Mouse (Mus musculus): ENCODE data around the gene Psmb4. TPM values are rescaled to one million over a fixed set of nuclear protein-coding genes. Genes with fewer than 3 reads are reported as not detected.
"Not testable (repeated sequence)": the region's sequence is repeated elsewhere in the genome, so short reads cannot be mapped to it uniquely, and the experiment has no call there.

Psmb4 gene
- polyA plus RNA-seq, 1 experiment from 2014 or later, result 355 TPM

GRCm38 (mm10) chr3:94915903-94916741, 29.4 kb upstream of the Psmb4 start:
- no peaks in the 10 kb centered on the region for H3K9me3 ChIP-seq (ENCODE audit: control insufficient read depth, low read length)
- H3K4me1 ChIP-seq (ENCODE audit: control insufficient read depth, insufficient read depth, low read length), result no peaks in the 10 kb centered on the region
- H3K27ac ChIP-seq (ENCODE audit: low read depth, low read length), result no peak overlapping the region
- no peak overlapping the region for H3K9ac ChIP-seq (ENCODE audit: low read depth, low read length)
- no peak overlapping the region for H3K4me2 ChIP-seq (replicated peaks; ENCODE audit: low read depth, low read length)
- no peaks in the 10 kb centered on the region for H3K36me3 ChIP-seq (ENCODE audit: control insufficient read depth, insufficient read depth, low read length)
- no peak overlapping the region for H3K4me3 ChIP-seq (ENCODE audit: low read length)
- WGBS, result 81% methylated on average over 7 of the region's 7 CpGs
- no peak for ATAC-seq (ENCODE audit: low FRiP score, low TSS enrichment)
- no peaks in the 10 kb centered on the region for H3K27me3 ChIP-seq (ENCODE audit: control insufficient read depth, insufficient read depth, low read length)

DNA sequence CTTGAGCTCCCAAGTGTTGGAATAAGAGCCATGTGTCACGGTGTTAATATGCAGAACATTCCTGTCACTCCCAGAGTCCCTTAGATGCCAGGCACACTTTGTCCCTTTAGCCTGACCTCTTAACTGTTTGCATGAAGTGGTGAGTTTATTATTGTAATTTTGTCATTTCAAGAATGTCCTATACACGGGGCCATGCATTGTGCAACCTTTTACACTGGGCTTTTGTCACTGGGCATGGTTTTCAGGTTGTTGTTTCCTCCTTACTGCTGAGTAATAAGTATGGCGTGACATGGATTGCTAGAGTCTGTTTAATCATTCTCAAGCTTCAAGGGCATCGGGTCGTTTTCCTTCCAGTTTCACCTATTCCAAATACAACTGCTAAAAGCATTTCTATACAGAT, 27.0 kb upstream of the Psmb4 start:
- H3K9ac ChIP-seq (ENCODE audit: low read depth, low read length), result no peak overlapping the region
- no peak overlapping the region for H3K4me3 ChIP-seq (ENCODE audit: low read length)
- H3K36me3 ChIP-seq (ENCODE audit: control insufficient read depth, insufficient read depth, low read length), result no peaks in the 10 kb centered on the region
- no peak overlapping the region for H3K27ac ChIP-seq (ENCODE audit: low read depth, low read length)
- no peak for ATAC-seq (ENCODE audit: low FRiP score, low TSS enrichment)
- H3K4me2 ChIP-seq (replicated peaks; ENCODE audit: low read depth, low read length), result no peak overlapping the region
- H3K27me3 ChIP-seq (ENCODE audit: control insufficient read depth, insufficient read depth, low read length), result no peaks in the 10 kb centered on the region
- H3K4me1 ChIP-seq (ENCODE audit: control insufficient read depth, insufficient read depth, low read length), result no peaks in the 10 kb centered on the region
- WGBS, result 63% methylated on average over 5 of the region's 5 CpGs
- H3K9me3 ChIP-seq (ENCODE audit: control insufficient read depth, low read length), result no peaks in the 10 kb centered on the region

DNA sequence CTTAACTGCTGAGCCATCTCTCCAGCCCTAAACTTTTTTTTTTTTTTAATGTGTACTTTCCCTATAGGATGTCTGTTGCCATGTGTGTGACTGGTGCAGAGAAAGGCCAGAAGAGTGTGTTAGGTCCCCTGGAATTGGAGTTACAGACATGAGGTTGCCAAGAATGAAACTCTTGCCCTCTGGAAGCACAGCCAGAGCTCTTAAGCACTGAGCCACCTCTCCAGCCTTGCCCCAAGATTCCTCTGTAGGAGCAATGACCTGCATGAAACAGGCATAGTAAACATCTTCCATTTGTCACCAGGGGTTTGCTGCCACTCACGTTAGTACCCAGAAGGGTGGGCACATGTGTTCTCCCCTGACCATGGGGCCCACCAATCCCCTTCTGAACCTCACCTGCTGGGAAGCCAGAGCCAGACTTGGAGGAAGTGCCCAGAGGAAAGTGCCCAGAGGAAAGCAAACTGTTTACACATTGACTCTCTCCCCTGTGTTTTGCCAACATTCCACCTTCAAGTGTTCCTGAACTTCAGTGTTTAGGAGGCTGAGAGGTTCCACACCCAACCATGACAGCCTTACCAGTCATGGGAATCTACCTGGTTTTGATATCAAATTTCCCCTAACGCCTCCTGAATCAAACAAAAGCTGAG, 24.4 kb upstream of the Psmb4 start:
- no peaks in the 10 kb centered on the region for H3K36me3 ChIP-seq (ENCODE audit: control insufficient read depth, insufficient read depth, low read length)
- no peak overlapping the region for H3K4me3 ChIP-seq (ENCODE audit: low read length)
- no peaks in the 10 kb centered on the region for H3K4me1 ChIP-seq (ENCODE audit: control insufficient read depth, insufficient read depth, low read length)
- no peak overlapping the region for H3K4me2 ChIP-seq (replicated peaks; ENCODE audit: low read depth, low read length)
- ATAC-seq (ENCODE audit: low FRiP score, low TSS enrichment), result no peak
- no peak overlapping the region for H3K27ac ChIP-seq (ENCODE audit: low read depth, low read length)
- H3K9ac ChIP-seq (ENCODE audit: low read depth, low read length), result no peak overlapping the region
- H3K9me3 ChIP-seq (ENCODE audit: control insufficient read depth, low read length), result no peaks in the 10 kb centered on the region
- no peaks in the 10 kb centered on the region for H3K27me3 ChIP-seq (ENCODE audit: control insufficient read depth, insufficient read depth, low read length)
- WGBS, result 72% methylated on average over 2 of the region's 2 CpGs

DNA sequence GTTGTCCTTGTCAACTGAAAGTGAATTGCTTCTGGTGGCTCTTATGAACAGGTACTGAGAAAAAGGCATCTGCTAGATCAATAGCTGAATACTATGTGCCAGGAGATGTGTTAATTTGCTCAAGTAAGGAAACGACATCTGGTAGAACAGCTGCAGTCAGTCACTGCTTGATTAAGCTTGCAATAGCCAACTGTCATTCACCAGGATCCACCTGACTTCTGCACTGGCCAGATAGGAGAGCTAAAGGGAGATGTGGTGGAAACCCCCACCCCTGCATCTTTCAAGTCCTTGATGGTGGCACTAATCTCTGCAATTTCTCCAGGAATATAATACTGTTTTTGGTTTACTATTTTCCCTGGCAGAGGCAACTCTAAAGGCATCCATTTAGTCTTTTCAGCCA, 19.7 kb upstream of the Psmb4 start:
- H3K27me3 ChIP-seq (ENCODE audit: control insufficient read depth, insufficient read depth, low read length), result no peaks in the 10 kb centered on the region
- no peak overlapping the region for H3K9ac ChIP-seq (ENCODE audit: low read depth, low read length)
- H3K27ac ChIP-seq (ENCODE audit: low read depth, low read length), result no peak overlapping the region
- no peaks in the 10 kb centered on the region for H3K36me3 ChIP-seq (ENCODE audit: control insufficient read depth, insufficient read depth, low read length)
- no peak overlapping the region for H3K4me2 ChIP-seq (replicated peaks; ENCODE audit: low read depth, low read length)
- H3K9me3 ChIP-seq (ENCODE audit: control insufficient read depth, low read length), result no peaks in the 10 kb centered on the region
- H3K4me1 ChIP-seq (ENCODE audit: control insufficient read depth, insufficient read depth, low read length), result no peaks in the 10 kb centered on the region
- no peak for ATAC-seq (ENCODE audit: low FRiP score, low TSS enrichment)
- H3K4me3 ChIP-seq (ENCODE audit: low read length), result no peak overlapping the region
- WGBS, result 59% methylated on average over 1 of the region's 1 CpGs

DNA sequence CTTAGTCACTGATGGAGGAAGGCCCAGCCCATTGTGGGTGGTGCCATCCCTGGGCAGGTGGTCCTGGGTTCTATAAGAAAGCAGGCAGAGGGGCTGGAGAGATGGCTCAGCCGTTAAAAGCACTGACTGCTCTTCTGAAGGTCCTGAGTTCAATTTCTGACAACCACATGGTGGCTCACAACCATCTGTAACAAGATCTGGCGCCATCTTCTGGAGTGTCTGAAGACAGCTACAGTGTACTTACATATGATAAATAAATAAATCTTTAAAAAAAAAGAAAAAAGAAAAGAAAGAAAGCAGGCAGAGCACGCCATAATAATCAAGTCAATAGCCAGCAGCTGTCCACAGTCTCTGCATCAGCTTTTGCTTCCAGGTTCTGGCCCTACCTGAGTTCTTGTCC, 18.0 kb upstream of the Psmb4 start:
- not testable (repeated sequence) for ATAC-seq (ENCODE audit: low FRiP score, low TSS enrichment); H3K4me2 ChIP-seq (replicated peaks; ENCODE audit: low read depth, low read length); H3K36me3 ChIP-seq (ENCODE audit: control insufficient read depth, insufficient read depth, low read length); H3K9me3 ChIP-seq (ENCODE audit: control insufficient read depth, low read length); H3K27ac ChIP-seq (ENCODE audit: low read depth, low read length); H3K4me3 ChIP-seq (ENCODE audit: low read length); H3K4me1 ChIP-seq (ENCODE audit: control insufficient read depth, insufficient read depth, low read length); H3K27me3 ChIP-seq (ENCODE audit: control insufficient read depth, insufficient read depth, low read length); H3K9ac ChIP-seq (ENCODE audit: low read depth, low read length)
- 69% methylated on average over 3 of the region's 3 CpGs for WGBS

GRCm38 (mm10) chr3:94902747-94903146, 16.0 kb upstream of the Psmb4 start:
- no peak overlapping the region for H3K9ac ChIP-seq (ENCODE audit: low read depth, low read length)
- 19% methylated on average over 7 of the region's 7 CpGs for WGBS
- H3K27me3 ChIP-seq (ENCODE audit: control insufficient read depth, insufficient read depth, low read length), result no peaks in the 10 kb centered on the region
- H3K36me3 ChIP-seq (ENCODE audit: control insufficient read depth, insufficient read depth, low read length), result no peaks in the 10 kb centered on the region
- H3K27ac ChIP-seq (ENCODE audit: low read depth, low read length), result no peak overlapping the region
- no peaks in the 10 kb centered on the region for H3K4me1 ChIP-seq (ENCODE audit: control insufficient read depth, insufficient read depth, low read length)
- no peak for ATAC-seq (ENCODE audit: low FRiP score, low TSS enrichment)
- H3K4me3 ChIP-seq (ENCODE audit: low read length), result no peak overlapping the region
- H3K9me3 ChIP-seq (ENCODE audit: control insufficient read depth, low read length), result no peaks in the 10 kb centered on the region
- H3K4me2 ChIP-seq (replicated peaks; ENCODE audit: low read depth, low read length), result no peak overlapping the region

DNA sequence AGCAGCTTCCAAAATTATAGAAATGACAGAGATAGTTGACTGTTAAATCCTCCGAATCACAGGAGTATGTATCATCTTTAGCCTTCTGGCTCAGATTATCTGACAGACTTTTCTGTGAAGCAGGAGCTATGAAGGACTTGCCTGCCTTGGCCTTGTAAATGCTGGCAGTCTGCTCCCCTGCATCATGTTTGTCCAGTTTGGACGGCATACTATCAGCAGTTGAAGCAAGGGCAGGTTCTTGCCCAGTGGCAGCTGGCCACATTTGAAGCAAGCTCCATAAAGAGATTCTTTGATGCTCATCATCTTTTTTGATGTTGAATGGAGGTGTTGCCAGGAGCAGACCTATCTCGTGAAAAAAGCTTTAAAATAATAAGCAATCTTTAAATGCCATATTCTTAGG, 7.3 kb upstream of the Psmb4 start:
- Histone ChIP-seq H3K9ac (ENCODE audit: low read depth, low read length) (no peak overlapping the region), H3K36me3 (ENCODE audit: control insufficient read depth, insufficient read depth, low read length) (no peaks in the 10 kb centered on the region), H3K4me3 (ENCODE audit: low read length) (no peak overlapping the region), H3K27me3 (ENCODE audit: control insufficient read depth, insufficient read depth, low read length) (no peaks in the 10 kb centered on the region), H3K4me2 (replicated peaks; ENCODE audit: low read depth, low read length) (no peak overlapping the region), H3K9me3 (ENCODE audit: control insufficient read depth, low read length) (no peaks in the 10 kb centered on the region), H3K4me1 (ENCODE audit: control insufficient read depth, insufficient read depth, low read length) (no peaks in the 10 kb centered on the region), H3K27ac (ENCODE audit: low read depth, low read length) (no peak overlapping the region)
- 74% methylated on average over 3 of the region's 3 CpGs for WGBS
- no peak for ATAC-seq (ENCODE audit: low FRiP score, low TSS enrichment)

- H3K27me3 ChIP-seq (ENCODE audit: control insufficient read depth, insufficient read depth, low read length), result no peaks in the 10 kb centered on the region
- no peak overlapping the region for H3K4me3 ChIP-seq (ENCODE audit: low read length)
- peaks cover 19% of the 10 kb centered on the region for H3K36me3 ChIP-seq (ENCODE audit: control insufficient read depth, insufficient read depth, low read length)
- H3K4me1 ChIP-seq (ENCODE audit: control insufficient read depth, insufficient read depth, low read length), result peaks cover 10% of the 10 kb centered on the region; the same call in 1 of the 2 replicates
- no peak overlapping the region for H3K4me2 ChIP-seq (replicated peaks; ENCODE audit: low read depth, low read length)
- H3K27ac ChIP-seq (ENCODE audit: low read depth, low read length), result no peak overlapping the region
- no peak overlapping the region for H3K9ac ChIP-seq (ENCODE audit: low read depth, low read length)
- no peak for ATAC-seq (ENCODE audit: low FRiP score, low TSS enrichment)
- H3K9me3 ChIP-seq (ENCODE audit: control insufficient read depth, low read length), result no peaks in the 10 kb centered on the region
Measured at GRCm38 (mm10) chr3:94888595-94888994, 1.8 kb upstream of the Psmb4 start.

GRCm38 (mm10) chr3:94882579-94882978, 4.2 kb downstream of the Psmb4 start:
- H3K36me3 ChIP-seq (ENCODE audit: control insufficient read depth, insufficient read depth, low read length), result peaks cover 77% of the 10 kb centered on the region
- H3K9ac ChIP-seq (ENCODE audit: low read depth, low read length), result no peak overlapping the region
- no peak overlapping the region for H3K4me3 ChIP-seq (ENCODE audit: low read length)
- H3K9me3 ChIP-seq (ENCODE audit: control insufficient read depth, low read length), result no peaks in the 10 kb centered on the region
- H3K27ac ChIP-seq (ENCODE audit: low read depth, low read length), result no peak overlapping the region
- 91% methylated on average over 3 of the region's 3 CpGs for WGBS
- peaks cover 10% of the 10 kb centered on the region; the same call in 1 of the 2 replicates for H3K4me1 ChIP-seq (ENCODE audit: control insufficient read depth, insufficient read depth, low read length)
- H3K4me2 ChIP-seq (replicated peaks; ENCODE audit: low read depth, low read length), result no peak overlapping the region
- ATAC-seq (ENCODE audit: low FRiP score, low TSS enrichment), result no peak
- H3K27me3 ChIP-seq (ENCODE audit: control insufficient read depth, insufficient read depth, low read length), result no peaks in the 10 kb centered on the region
